Mouse (Mus musculus): ENCODE measurements around the gene Ffar4. TPM values are rescaled to one million over a fixed set of nuclear protein-coding genes. Genes with fewer than 3 reads are reported as not detected.
A peak's percentile ranks its signal among the peaks of the same experiment; 100 is the strongest.

Gene Ffar4
- polyA plus RNA-seq, 1 experiment from 2014 or later, result 7.0 TPM

DNA sequence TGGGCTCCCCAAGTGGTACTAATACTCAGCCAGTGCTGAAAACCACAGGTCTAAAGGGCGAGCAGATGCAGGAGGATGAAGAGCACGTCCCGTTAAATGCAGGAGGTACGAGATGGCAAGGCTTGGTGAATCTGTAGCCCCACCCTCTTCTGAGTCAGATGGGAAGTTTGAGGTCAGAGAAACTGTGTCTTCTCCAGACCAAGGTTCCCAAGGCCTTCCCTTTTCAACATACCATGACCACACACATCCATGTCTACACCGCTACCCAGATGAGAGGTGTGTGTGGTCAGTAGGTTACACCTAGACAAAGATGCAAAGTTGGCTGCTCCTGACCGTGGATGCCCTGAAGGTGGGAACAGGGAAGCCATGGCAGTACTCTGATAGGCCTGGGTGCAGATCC is 37.9 kb downstream of the Ffar4 start:
- H3K4me2 ChIP-seq (ENCODE audit: low read length), result no peak overlapping the region
- no peaks in the 10 kb centered on the region for H3K27me3 ChIP-seq (replicated peaks; ENCODE audit: control insufficient read depth, insufficient read depth, low read length)
- ATAC-seq (replicated peaks; ENCODE audit: low FRiP score, low TSS enrichment, low read depth), result no peak
- DNase-seq (ENCODE audit: low spot score), result no peak
- H3K9ac ChIP-seq (ENCODE audit: low read length), result no peak overlapping the region
- H3K36me3 ChIP-seq (ENCODE audit: control insufficient read depth, insufficient read depth, low read length), result no peaks in the 10 kb centered on the region
- no peaks in the 10 kb centered on the region for H3K4me1 ChIP-seq (replicated peaks; ENCODE audit: control insufficient read depth, insufficient read depth, low read length)
- 80% methylated on average over 6 of the region's 6 CpGs for whole genome bisulfite sequencing
- H3K4me3 ChIP-seq (ENCODE audit: low read depth, low read length), result no peak overlapping the region
- no peaks in the 10 kb centered on the region for H3K9me3 ChIP-seq (ENCODE audit: control insufficient read depth, low read length)
- no peak overlapping the region for H3K27ac ChIP-seq (ENCODE audit: low read depth)

DNA sequence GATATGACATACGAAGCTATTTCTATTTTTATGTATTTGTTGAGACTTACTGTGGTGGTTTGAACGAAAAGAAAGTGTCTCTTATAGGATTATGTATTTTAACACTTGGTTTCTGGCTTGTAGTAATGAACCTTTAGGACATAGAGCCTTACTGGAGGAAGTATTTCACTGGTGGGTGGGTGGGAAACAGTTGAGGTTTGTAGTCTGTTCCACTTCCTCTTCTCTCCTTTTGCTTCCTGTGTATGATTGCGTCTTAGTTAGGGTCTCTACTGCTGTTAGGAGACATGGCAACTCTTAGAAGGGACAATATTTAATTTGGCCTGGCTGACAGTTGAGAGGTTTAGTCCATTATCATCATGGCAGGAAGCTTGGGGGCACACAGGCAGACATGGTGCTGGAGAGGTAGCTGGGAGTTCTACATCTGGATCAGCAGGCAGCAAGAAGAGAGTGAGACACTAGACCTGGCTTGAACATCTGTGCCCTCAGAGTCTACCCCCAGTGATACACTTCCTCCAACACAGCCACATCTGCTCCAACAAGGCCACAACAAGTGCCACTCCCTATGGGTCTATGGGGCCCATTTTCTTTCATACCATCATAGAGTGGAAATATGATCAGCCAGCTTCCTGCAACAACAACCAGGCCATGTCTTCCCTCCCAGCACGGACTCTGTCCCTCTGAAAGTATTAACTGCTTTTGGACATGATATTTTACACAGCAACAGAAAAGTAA is 46.8 kb downstream of the Ffar4 start:
- Histone ChIP-seq H3K9me3 (ENCODE audit: control insufficient read depth, low read length) (no peaks in the 10 kb centered on the region), H3K9ac (ENCODE audit: low read length) (no peak overlapping the region), H3K36me3 (ENCODE audit: control insufficient read depth, insufficient read depth, low read length) (no peaks in the 10 kb centered on the region), H3K27ac (ENCODE audit: low read depth) (no peak overlapping the region), H3K4me2 (ENCODE audit: low read length) (no peak overlapping the region), H3K4me1 (replicated peaks; ENCODE audit: control insufficient read depth, insufficient read depth, low read length) (no peaks in the 10 kb centered on the region), H3K27me3 (replicated peaks; ENCODE audit: control insufficient read depth, insufficient read depth, low read length) (no peaks in the 10 kb centered on the region), H3K4me3 (ENCODE audit: low read depth, low read length) (no peak overlapping the region)
- DNase-seq (ENCODE audit: low spot score) (no peak), ATAC-seq (replicated peaks; ENCODE audit: low FRiP score, low TSS enrichment, low read depth) (no peak)
- WGBS, result 82% methylated on average over 4 of the region's 4 CpGs

DNA sequence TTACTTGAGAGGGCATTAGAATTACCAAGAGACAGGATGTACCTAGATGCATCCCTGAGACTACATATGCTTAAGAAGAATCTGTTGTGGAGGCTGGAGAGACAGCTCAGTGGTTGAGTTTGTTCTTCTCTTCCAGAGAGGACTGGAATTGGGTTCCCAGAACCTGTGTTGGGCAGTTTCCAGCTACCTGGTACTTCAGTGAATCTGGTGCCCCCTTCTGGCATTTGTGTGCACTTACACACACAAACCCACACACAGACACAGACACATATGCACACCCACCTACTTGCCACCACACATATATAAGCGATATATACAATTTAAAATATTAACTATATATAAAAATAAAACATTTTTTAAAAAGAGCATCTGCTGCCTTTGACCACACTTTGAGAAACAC is 59.4 kb downstream of the Ffar4 start:
- 92% methylated on average over 1 of the region's 1 CpGs for WGBS
- no peaks in the 10 kb centered on the region for H3K27me3 ChIP-seq (replicated peaks; ENCODE audit: control insufficient read depth, insufficient read depth, low read length)
- H3K4me2 ChIP-seq (ENCODE audit: low read length), result no peak overlapping the region
- H3K27ac ChIP-seq (ENCODE audit: low read depth), result no peak overlapping the region
- H3K4me3 ChIP-seq (ENCODE audit: low read depth, low read length), result no peak overlapping the region
- no peak for DNase-seq (ENCODE audit: low spot score)
- H3K36me3 ChIP-seq (ENCODE audit: control insufficient read depth, insufficient read depth, low read length), result no peaks in the 10 kb centered on the region
- no peak for ATAC-seq (replicated peaks; ENCODE audit: low FRiP score, low TSS enrichment, low read depth)
- no peaks in the 10 kb centered on the region for H3K4me1 ChIP-seq (replicated peaks; ENCODE audit: control insufficient read depth, insufficient read depth, low read length)
- no peaks in the 10 kb centered on the region for H3K9me3 ChIP-seq (ENCODE audit: control insufficient read depth, low read length)
- H3K9ac ChIP-seq (ENCODE audit: low read length), result no peak overlapping the region

DNA sequence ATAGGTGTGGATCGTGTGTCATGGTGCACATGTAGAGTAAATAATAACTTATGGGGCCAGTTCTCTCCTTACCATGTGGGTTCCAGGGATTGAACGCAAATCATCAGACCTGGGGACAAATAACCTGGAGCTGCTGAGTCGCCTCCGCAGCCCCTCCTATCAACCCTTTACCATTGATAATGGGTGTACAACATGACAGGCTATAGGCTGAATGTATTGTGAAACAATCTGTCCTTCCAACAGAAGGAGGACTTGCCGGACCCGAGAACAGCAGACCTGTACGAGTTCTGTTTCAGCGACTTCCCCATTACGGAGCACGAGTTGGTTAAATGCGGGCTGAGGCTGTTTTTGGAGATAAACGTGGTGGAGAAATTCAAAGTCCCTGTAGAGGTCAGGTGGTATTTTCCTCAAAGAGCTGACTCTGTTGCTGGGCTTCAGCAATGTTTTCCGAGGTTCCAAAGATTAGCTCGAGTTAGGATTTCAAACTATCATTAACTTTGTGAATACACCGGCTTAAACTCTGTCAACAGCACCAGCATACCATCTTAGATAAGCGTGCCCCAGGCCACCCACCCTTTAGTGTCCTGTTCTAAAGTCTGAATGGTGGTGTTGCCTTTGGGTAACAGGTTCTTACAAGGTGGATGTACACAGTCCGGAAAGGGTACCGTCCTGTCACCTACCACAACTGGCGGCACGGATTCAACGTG is 64.9 kb downstream of the Ffar4 start:
- Histone ChIP-seq H3K4me2 (ENCODE audit: low read length) (no peak overlapping the region), H3K27me3 (replicated peaks; ENCODE audit: control insufficient read depth, insufficient read depth, low read length) (no peaks in the 10 kb centered on the region), H3K36me3 (ENCODE audit: control insufficient read depth, insufficient read depth, low read length) (no peaks in the 10 kb centered on the region), H3K27ac (ENCODE audit: low read depth) (no peak overlapping the region), H3K4me3 (ENCODE audit: low read depth, low read length) (no peak overlapping the region), H3K9me3 (ENCODE audit: control insufficient read depth, low read length) (no peaks in the 10 kb centered on the region), H3K9ac (ENCODE audit: low read length) (no peak overlapping the region), H3K4me1 (replicated peaks; ENCODE audit: control insufficient read depth, insufficient read depth, low read length) (no peaks in the 10 kb centered on the region)
- DNase-seq (ENCODE audit: low spot score) (no peak), ATAC-seq (replicated peaks; ENCODE audit: low FRiP score, low TSS enrichment, low read depth) (0 out of 2 replicates have a peak, but pooled peaks have one; percentile 32)
- WGBS, result 75% methylated on average over 21 of the region's 21 CpGs

Other genes starting within 250 kb of the Ffar4 start
- gene Myof, start 53.5 kb upstream of the Ffar4 start, polyA plus RNA-seq (2014; fragmentation: Nextera tagmentation; extraction: Ambion mirVana), result 16.7 and 17.9 TPM in 2 replicates
- gene Cep55, start 42.1 kb upstream of the Ffar4 start, polyA plus RNA-seq (2014; fragmentation: Nextera tagmentation; extraction: Ambion mirVana), result 31.3 and 32.8 TPM in 2 replicates
- 79.7 and 96.6 TPM in 2 replicates for gene Rbp4, start 28.2 kb downstream of the Ffar4 start, polyA plus RNA-seq (2014; fragmentation: Nextera tagmentation; extraction: Ambion mirVana)
- gene Pde6c, start 35.7 kb downstream of the Ffar4 start, polyA plus RNA-seq (2014; fragmentation: Nextera tagmentation; extraction: Ambion mirVana), result 0.08 and 0.15 TPM in 2 replicates
- 31.6 and 32.6 TPM in 2 replicates for gene Fra10ac1, start 127.1 kb downstream of the Ffar4 start, polyA plus RNA-seq (2014; fragmentation: Nextera tagmentation; extraction: Ambion mirVana)
- gene Lgi1, start 167.5 kb downstream of the Ffar4 start, polyA plus RNA-seq (2014; fragmentation: Nextera tagmentation; extraction: Ambion mirVana), result 0.31 and 0.42 TPM in 2 replicates